Mouse (Mus musculus) spleen, embryonic (tissue): ENCODE results near the gene Mpi.

Source experiments
- CTCF ChIA-PET: fragments of 350-600 bp; sonication (Branson Sonifier 250); formaldehyde crosslinking; loops from one replicate; lab custom pipeline; 2022; lab: Charles Lee

The Mpi gene

DNA sequence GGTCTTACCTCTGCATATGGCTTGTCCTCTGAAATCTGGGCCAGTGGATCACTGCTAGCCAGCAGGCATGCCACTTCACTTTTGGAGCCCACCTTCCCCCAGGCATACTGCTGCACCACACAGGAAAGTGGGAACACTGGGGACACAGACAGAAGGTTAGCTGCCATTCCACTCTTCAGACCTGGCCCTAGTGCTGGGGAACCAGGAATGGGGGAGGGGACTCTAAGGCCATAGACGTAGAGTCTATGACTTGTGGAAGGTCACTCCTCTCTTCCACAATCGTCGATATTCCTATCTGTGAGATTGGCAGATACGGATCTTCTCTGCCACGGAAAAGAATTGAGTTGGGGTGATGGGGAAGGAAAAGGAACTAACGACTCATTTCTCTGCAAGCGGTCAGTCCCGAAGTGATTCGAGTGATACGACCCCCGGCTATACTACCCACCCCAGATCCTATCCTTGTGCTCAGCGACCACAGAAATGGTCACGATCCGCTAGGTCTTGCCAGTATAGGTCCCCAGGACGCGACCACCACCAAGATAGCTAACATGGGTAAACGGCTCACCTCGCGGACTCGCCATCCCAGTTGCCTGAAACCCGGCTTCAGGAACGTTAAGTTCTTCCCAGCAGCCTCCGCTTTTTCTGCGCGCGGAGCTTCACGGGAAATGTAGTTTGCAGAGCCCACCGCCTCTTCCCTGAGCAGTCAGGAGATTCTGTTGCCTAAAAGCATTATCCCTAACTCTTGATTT lies at the start of gene Mpi:
Gene Mpi (minus strand): TSS at position 625 of the 749 bp plus-strand sequence.
- CTCF ChIA-PET = interaction anchor here (0.6 kb wide), 1 partner anchor 33 kb away, joined by 3 read pairs; no protein-coding TSS in a partner anchor

DNA sequence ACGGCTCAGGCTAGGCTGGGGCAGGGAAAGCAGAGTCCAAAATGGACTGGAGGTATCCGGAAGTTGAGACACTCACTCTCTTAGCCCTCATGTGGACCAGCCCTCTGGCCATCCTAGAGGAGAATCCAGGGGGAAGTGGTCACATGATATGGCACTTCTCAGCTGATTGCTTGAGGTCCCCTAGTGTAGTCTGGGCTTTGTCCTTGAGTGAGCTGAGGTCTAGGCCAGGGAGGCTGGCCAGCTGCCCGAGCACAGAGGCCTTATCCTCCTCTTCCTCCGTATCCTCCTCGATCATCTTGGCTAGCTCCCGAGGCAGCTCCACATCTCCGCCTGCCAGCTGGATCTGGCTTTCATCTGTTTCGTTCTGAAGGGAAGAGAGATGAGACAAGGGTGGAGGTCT lies 49.5 kb upstream of the Mpi start:
- CTCF ChIA-PET = no interaction called here

- CTCF ChIA-PET = no interaction called here
Measured at GRCm38 (mm10) chr9:57601353-57601706, 48.8 kb upstream of the Mpi start.

GRCm38 (mm10) chr9:57600620-57601352 lies 48.2 kb upstream of the Mpi start:
- CTCF ChIA-PET = no interaction called here

DNA sequence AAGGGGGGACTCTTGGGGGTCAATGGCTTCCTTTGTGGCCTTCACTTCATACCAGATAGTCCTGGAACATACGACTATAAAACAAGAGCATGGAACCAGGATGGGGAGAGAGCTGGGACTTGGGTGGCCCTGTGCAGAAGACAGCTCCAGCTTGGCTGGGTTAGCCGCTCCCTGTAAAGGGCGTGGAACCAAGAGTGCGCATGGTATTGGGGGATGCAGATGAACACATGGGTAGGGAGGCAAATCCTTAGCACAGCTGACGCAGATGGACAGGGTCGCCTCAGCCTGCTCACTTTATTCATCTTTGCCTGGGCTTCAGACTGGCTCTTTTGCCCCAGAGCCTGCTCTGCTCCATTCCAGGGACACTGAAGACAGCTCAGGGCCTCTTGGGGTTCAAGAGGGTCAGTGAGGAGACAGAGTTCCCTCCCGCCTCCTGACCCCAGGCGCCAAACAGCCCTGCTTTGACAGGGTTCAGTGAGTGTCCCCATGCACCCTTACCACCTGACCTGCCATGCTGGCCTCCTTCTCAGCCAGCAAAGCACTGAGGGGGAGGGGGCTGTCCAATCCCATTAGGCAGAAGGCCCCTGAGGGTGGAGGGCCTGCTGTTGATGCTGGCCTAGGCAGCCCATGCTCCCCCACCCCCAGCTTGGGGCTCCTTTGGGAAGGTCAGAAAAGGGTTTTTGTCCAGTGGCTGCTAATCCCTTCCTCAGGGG lies 46.4 kb upstream of the Mpi start:
- CTCF ChIA-PET = no interaction called here

DNA sequence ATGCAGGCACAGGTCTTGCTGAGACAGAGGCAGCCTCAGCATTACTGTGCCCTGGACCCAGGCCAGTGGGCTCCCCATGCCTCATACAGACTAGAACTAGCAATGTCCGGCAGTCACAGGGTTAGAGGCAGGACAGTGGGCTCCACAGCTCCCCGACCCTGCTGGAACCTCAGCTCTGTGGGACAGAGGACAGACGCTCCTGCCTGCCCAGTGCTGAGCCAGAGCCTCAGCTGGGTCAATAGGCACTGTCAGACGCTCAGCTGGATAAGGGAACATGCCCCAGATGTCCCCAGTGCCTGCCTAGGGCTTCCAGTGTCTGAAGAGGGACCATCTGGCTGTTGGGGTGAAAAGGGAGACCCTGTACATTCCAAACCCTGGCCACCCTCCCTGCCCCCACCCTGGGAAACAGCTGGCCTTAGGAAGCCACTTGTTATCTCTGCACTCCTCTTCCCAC lies 45.4 kb upstream of the Mpi start:
- CTCF ChIA-PET = no interaction called here

DNA sequence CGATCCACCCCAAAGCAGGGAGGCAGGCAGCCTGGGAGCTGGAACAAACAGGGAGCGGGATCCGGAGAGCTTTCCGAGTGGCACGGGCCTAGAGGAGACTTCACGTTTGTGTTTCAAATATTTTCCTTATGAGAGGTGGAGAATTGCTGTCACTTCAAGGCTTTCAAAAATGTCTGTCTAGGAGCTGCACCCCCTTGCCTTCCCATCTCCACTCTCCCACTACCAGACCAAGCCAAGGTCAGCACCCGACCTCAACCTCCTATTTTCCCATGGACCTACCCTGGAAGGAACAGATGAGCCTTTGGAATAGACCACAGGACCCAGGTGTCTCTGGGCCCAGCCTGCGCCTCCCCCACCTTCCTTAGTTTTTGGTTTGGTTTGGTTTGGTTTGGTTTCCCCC lies 44.7 kb upstream of the Mpi start:
- CTCF ChIA-PET = no interaction called here

DNA sequence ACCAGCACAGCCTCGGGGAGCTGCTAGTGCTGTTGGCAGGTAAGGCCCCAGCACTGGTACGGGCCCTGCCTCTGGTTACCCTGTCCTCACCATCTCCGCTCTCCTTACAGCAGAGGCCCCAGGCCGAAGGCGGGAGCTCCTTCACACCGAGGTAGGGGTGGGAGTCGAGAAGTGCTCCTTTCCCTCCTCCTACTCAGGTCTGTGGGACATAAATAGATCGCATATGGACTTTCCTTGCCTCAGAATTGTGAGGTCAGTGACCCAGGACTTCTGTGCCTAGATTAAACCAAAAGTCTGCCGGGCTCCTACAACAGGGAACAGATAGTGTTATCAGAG lies 41.6 kb upstream of the Mpi start:
- CTCF ChIA-PET = interaction anchor here (0.5 to 0.6 kb wide), 2 partner anchors 26 to 151 kb away, joined by 6 to 8 read pairs; partner anchors contain the start of gene Lman1l

GRCm38 (mm10) chr9:57593454-57594173 lies 41.1 kb upstream of the Mpi start:
- CTCF ChIA-PET = interaction anchor here (0.5 to 0.6 kb wide), 2 partner anchors 27 to 152 kb away, joined by 6 to 8 read pairs; partner anchors contain the start of gene Lman1l

DNA sequence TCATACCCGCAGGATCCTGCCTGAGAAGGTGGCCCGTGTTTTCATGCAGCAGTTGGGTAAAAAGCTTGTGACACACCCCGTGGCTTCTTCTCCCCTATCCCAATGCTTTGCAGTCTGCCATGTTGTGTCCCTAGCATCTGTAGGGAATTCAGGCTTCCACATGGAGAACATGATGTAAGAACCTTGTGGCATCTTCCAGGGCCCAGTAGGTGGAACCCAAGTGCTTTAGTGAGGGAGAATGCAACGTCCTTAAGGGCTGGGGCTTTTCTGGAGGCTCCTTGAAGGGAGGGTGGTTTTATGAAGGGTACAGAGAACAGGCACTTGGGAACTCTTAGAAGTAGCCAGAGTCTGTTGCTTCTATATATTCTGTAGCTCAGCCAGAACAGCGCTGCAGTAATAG lies 38.2 kb upstream of the Mpi start:
- CTCF ChIA-PET = no interaction called here

DNA sequence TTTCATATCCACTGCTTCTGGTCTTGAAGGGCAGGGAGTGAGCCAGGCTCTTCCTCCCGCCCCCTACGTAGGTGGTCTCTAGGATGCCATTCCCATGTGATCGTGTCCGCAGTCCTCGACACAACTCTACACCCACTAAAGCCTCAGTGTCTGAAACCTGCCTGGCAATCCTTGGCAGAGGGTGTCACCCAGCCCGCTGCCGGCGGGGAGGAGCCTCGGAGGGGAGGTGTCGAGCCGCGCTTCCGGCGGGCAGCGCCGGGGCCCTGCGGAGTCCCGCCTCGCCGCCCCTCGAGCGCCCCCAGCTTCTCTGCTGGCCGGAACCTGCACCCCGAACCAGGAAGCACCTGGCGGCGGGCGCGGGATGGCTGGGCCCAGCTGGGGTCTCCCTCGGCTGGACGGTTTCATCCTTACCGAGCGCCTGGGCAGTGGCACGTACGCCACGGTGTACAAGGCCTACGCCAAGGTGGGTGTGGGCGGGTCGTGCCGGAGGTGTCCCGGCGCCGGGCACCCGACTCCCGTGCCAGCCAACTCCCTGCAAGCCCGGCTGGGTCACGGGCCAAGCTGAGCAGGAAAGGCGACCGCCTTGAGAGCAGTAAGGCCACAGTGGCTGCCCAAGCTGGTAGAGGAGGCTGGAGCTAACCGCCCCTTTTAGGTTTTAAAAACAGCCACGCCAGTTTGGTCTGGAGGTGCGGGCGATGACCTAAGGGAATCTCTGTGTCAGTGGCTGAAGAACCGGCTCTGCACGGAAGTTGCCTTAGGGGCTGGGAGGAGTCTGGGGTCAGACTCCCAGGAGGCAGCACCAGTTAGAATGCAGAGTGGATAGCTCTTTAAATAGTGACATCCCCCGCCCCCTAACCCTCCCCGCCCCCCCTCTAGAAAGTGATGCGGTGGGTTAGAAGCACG lies 36.9 kb upstream of the Mpi start, which contains the start of gene Ulk3:
Gene Ulk3 (plus strand): TSS at position 229 of the 903 bp plus-strand sequence.
- CTCF ChIA-PET = interaction anchor here (0.8 to 1.1 kb wide), 3 partner anchors 49 to 71 kb away, joined by 3 to 4 read pairs (median 3); no protein-coding TSS in a partner anchor

DNA sequence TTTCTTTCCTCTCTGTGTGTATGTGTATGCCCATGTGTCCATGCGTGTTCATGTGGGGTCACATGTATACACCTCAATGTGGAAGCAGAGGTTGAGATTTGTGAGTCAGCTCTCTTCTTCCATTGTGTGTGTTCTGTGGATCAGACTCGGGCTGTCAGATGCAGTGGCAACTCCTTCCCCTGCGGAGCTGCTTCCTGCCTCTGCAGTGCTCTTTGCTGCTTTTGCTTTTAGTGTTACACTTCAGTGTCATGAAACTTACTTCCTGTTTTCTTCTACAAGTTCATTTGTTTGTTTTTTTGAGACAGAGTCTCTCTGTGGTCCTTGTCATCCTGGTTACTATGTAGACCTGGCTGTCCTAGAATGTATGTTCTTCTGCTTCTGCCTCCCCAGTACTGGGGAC lies 32.4 kb upstream of the Mpi start:
- CTCF ChIA-PET = no interaction called here

DNA sequence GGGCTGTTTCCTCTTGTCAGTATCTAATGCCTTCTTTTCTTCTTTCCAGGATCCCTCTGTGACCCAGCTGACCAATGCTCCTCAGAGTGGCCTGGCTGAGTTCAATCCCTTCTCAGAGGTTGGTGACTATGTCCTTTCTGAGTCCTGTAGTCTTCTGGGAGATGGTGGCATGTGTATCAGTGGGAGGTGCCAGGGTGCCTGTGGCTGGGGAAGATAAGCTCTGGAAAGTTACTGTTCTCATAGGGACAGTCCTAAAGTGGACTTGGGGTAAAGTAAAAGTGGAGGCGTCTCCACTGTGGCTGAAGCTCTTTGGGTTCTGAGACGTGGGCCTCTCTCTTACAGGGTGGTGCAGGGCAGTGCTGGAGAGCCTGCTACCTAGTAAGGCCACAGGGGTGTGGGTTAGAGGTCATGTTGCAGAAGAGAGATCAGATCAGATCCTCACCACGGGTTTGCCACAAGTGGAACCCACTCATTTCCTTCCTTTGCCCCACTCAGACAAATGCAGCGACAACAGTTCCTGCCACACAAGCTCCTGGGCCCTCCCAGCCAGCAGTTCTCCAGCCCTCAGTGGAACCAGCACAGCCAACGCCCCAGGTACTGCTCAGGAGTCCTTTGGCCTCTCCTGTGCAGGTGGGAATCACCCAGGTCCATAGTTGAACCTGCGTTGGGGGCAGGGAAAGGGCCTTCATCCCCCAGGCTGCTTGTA lies 24.7 kb upstream of the Mpi start:
- CTCF ChIA-PET = interaction anchor here (0.5 kb wide), 1 partner anchor 34 kb away, joined by 8 read pairs; no protein-coding TSS in a partner anchor

DNA sequence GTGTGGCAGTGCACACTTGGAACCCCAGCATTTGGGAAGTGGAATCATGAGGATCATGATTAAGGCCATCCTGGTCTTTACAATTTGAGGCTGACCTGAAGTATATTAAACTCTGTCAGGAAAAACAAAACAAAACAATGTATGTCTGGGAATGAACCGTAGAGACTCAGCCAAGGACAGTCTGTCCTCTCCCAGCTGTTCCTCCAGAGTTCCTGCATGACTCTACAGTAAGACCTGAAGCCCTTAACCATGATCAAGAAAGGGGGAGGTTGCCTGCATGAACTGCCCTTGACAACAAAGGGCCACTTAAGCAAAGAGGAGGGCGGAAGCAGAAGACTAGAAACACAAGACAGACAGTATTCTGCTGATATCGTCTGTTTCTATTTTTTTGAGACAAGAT lies 23.0 kb upstream of the Mpi start:
- CTCF ChIA-PET = no interaction called here

- CTCF ChIA-PET = no interaction called here
Measured at GRCm38 (mm10) chr9:57574397-57574796, 21.8 kb upstream of the Mpi start.

DNA sequence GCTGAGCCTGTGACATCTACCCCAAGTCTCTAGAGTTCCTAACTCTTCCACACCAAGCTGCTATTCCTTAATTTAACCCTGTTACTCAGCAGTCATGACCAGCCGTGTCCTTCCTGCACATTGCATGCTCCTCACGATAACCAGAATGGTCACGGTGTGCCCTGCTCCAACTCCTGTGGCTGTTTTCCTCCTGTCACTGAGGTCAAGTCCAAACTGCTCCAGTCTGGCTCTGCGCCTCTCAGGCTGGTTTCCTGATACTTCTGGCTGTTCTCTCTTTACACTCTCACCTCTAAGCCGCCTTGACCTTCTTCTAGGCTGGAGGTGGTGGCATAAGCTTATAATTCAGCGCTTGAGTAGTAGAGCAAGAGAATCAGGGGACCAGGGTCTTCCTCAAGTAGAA lies 15.9 kb upstream of the Mpi start:
- CTCF ChIA-PET = interaction anchor here (0.5 kb wide), 1 partner anchor 70 kb away, joined by 4 read pairs; no protein-coding TSS in a partner anchor

DNA sequence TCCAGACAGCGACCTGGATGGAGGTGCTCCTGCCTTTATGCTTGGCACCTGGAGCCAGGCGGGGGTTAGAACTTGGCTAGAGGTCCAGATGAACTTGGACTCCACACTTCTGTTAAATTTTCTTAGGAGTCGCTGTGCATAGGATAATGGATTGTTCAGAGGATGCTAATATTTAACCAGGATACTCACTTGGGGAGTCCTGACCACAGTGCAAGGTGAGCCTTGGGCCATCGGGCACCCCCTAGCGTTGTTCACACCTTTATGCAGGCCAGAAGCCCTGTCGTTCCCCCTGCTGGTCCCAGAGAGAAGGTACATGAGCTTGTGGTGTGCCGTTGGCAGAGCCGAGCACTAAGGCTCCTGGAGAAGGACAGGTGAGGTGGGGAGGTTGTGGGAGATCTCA lies 14.3 kb upstream of the Mpi start:
- CTCF ChIA-PET = interaction anchor here (1.4 kb wide), 1 partner anchor 13 kb away, joined by 15 read pairs; no protein-coding TSS in a partner anchor

- CTCF ChIA-PET = no interaction called here
Measured at GRCm38 (mm10) chr9:57565741-57566221, 13.2 kb upstream of the Mpi start.

- CTCF ChIA-PET = interaction anchor here (0.7 kb wide), 1 partner anchor 16 kb away, joined by 3 read pairs; no protein-coding TSS in a partner anchor
Measured at GRCm38 (mm10) chr9:57564609-57565008, 12.0 kb upstream of the Mpi start.
